Mouse (Mus musculus): Measurements from ENCODE around the gene Glod5.

GRCm38 (mm10) chrX:8002971-8003370 is 15.3 kb downstream of the Glod5 start:
- no peak for TF ChIP-seq GATA1 (IDR thresholded peaks at IDR 0.05; ENCODE audit: low read length)
- no peak for TF ChIP-seq TAL1 (IDR thresholded peaks at IDR 0.05; ENCODE audit: low read length)

Data from erythroblast, embryonic 14.5 days (primary cell).